Mouse (Mus musculus) CH12.LX (cell line): ENCODE data around the gene Tmem53. TPM values are rescaled to one million over a fixed set of nuclear protein-coding genes. Genes with fewer than 3 reads are reported as not detected.
A peak's percentile ranks its signal among the peaks of the same experiment; 100 is the strongest.

Source experiments
- DNase-seq: peaks from one replicate; pipeline ENCODE4 v3.0.0-alpha.2; 2013; ENCODE audit errors: extremely low read depth
- H3K27ac ChIP-seq: 2 replicates; pipeline ENCODE4 v1.5.1; 2012; ENCODE audit warnings: low read depth, mild to moderate bottlenecking, control low read depth, moderate library complexity; ENCODE audit not compliant: insufficient read depth
- H3K27me3 ChIP-seq: replicated peaks from 2 replicates; pipeline ENCODE3; 2012; ENCODE audit warnings: inconsistent platforms
- H3K36me3 ChIP-seq, 2 experiments: replicated peaks in 1 of 2; 2 replicates each; pipeline versions ENCODE3 to v1.6.1; 2012; ENCODE audit warnings: inconsistent platforms in 1 of 2, low read length in 1 of 2, mild to moderate bottlenecking in 1 of 2, mixed read lengths in 1 of 2, moderate library complexity in 1 of 2; ENCODE audit not compliant: control insufficient read depth in 1 of 2, insufficient read depth in 1 of 2
- H3K4me1 ChIP-seq, 2 experiments: 2 replicates each; pipeline ENCODE4 v1.6.1; 2012; ENCODE audit warnings: inconsistent platforms in 1 of 2, moderate library complexity in 1 of 2; ENCODE audit not compliant: insufficient read depth in 2 of 2, control insufficient read depth in 1 of 2
- H3K4me2 ChIP-seq: 2 replicates; pipeline ENCODE4 v1.6.1; 2012; ENCODE audit warnings: low read depth, mild to moderate bottlenecking, control low read depth; ENCODE audit not compliant: poor library complexity, insufficient read depth, severe bottlenecking
- H3K4me3 ChIP-seq, 3 experiments: fragments of 150-350 bp in 1 of 3; sonication (generic) in 1 of 3; replicated peaks in 1 of 3; 2 replicates each; pipeline versions ENCODE3 to v1.5.1; 2011 to 2012; ENCODE audit warnings: low read depth in 2 of 3, low read length in 2 of 3, mild to moderate bottlenecking in 2 of 3, moderate library complexity in 2 of 3, control low read depth in 1 of 3, improper control_type of control experiment in 1 of 3, inconsistent platforms in 1 of 3, mixed read lengths in 1 of 3; ENCODE audit not compliant: poor library complexity in 1 of 3
- H3K79me2 ChIP-seq: replicated peaks from 2 replicates; pipeline ENCODE4 v1.6.1; 2012; ENCODE audit warnings: mild to moderate bottlenecking, moderate library complexity; ENCODE audit not compliant: control insufficient read depth, poor library complexity, insufficient read depth, severe bottlenecking; ENCODE audit errors: extremely low read depth
- H3K9ac ChIP-seq: 2 replicates; pipeline ENCODE4 v1.6.1; 2012; ENCODE audit warnings: low read depth, mild to moderate bottlenecking, control low read depth, moderate library complexity; ENCODE audit not compliant: insufficient read depth
- H3K9me3 ChIP-seq: replicated peaks from 2 replicates; pipeline ENCODE3; 2012; ENCODE audit warnings: low read length, inconsistent platforms, mixed read lengths
- BHLHE40 ChIP-seq: IDR thresholded peaks from 2 replicates; pipeline ENCODE4 v1.6.1; 2011; ENCODE audit warnings: mild to moderate bottlenecking, low read depth, low read length, improper control_type of control experiment
- CHD1 ChIP-seq: IDR thresholded peaks from 2 replicates; pipeline ENCODE4 v1.6.1; 2012; ENCODE audit warnings: low read depth, low read length, improper control_type of control experiment, inconsistent platforms
- CHD2 ChIP-seq: IDR thresholded peaks from 2 replicates; pipeline ENCODE4 v1.6.1; 2011; ENCODE audit warnings: low read length, improper control_type of control experiment
- CTCF ChIP-seq, 2 experiments: IDR thresholded peaks in 1 of 2; conservative IDR thresholded peaks in 1 of 2; 2 replicates each; pipeline ENCODE4 v1.5.1; 2011 to 2012; ENCODE audit warnings: low read depth in 2 of 2, low read length in 2 of 2, improper control_type of control experiment in 1 of 2, inconsistent platforms in 1 of 2, mild to moderate bottlenecking in 1 of 2, moderate library complexity in 1 of 2
- E2F4 ChIP-seq: IDR thresholded peaks from 2 replicates; pipeline ENCODE4 v1.6.1; 2011; ENCODE audit warnings: low read depth, low read length, improper control_type of control experiment; ENCODE audit not compliant: insufficient replicate concordance
- ELF1 ChIP-seq: IDR thresholded peaks from 2 replicates; pipeline ENCODE4 v1.6.1; 2014; ENCODE audit warnings: low read depth, mild to moderate bottlenecking, inconsistent platforms, low read length, improper control_type of control experiment
- EP300 ChIP-seq: IDR thresholded peaks from 2 replicates; pipeline ENCODE4 v1.6.1; 2011; ENCODE audit warnings: low read length, improper control_type of control experiment
- GABPA ChIP-seq: IDR thresholded peaks from 2 replicates; pipeline ENCODE4 v1.6.1; 2012; ENCODE audit warnings: low read depth, low read length, improper control_type of control experiment, inconsistent platforms; ENCODE audit not compliant: insufficient replicate concordance
- HCFC1 ChIP-seq: IDR thresholded peaks from 2 replicates; pipeline ENCODE4 v1.6.1; 2012; ENCODE audit warnings: low read depth, mild to moderate bottlenecking, inconsistent platforms, low read length, improper control_type of control experiment
- JUND ChIP-seq: conservative IDR thresholded peaks from 2 replicates; pipeline ENCODE4 v1.6.1; 2011; ENCODE audit warnings: low read depth, low read length, improper control_type of control experiment
- MAFK ChIP-seq: IDR thresholded peaks from 2 replicates; pipeline ENCODE4 v1.6.1; 2011; ENCODE audit warnings: low read length, improper control_type of control experiment; ENCODE audit not compliant: insufficient replicate concordance
- MEF2A ChIP-seq: IDR thresholded peaks from 2 replicates; pipeline ENCODE4 v1.6.1; 2014; ENCODE audit warnings: low read depth, mild to moderate bottlenecking, inconsistent platforms, low read length, improper control_type of control experiment, borderline replicate concordance
- MXI1 ChIP-seq: IDR thresholded peaks from 2 replicates; pipeline ENCODE4 v1.6.1; 2011; ENCODE audit warnings: mild to moderate bottlenecking, low read depth, low read length, improper control_type of control experiment
- MYC ChIP-seq: IDR thresholded peaks from 2 replicates; pipeline ENCODE4 v1.6.1; 2011; ENCODE audit warnings: low read depth, mild to moderate bottlenecking, improper control_type of control experiment, low read length
- NELFE ChIP-seq: IDR thresholded peaks from 2 replicates; pipeline ENCODE4 v1.6.1; 2011; ENCODE audit warnings: low read depth, low read length, improper control_type of control experiment
- NRF1 ChIP-seq: IDR thresholded peaks from 2 replicates; pipeline ENCODE4 v1.6.1; 2014; ENCODE audit warnings: low read depth, mild to moderate bottlenecking, inconsistent platforms, low read length, improper control_type of control experiment, moderate library complexity
- PAX5 ChIP-seq: IDR thresholded peaks from 2 replicates; pipeline ENCODE4 v1.6.1; 2012; ENCODE audit warnings: low read length, inconsistent platforms, mixed read lengths
- RAD21 ChIP-seq: IDR thresholded peaks from 2 replicates; pipeline ENCODE4 v1.6.1; 2011; ENCODE audit warnings: low read depth, mild to moderate bottlenecking, low read length, improper control_type of control experiment, moderate library complexity
- RCOR1 ChIP-seq: conservative IDR thresholded peaks from 2 replicates; pipeline ENCODE4 v1.6.1; 2012; ENCODE audit warnings: low read depth, mild to moderate bottlenecking, inconsistent platforms, low read length, improper control_type of control experiment
- SIN3A ChIP-seq: IDR thresholded peaks from 2 replicates; pipeline ENCODE4 v1.6.1; 2012; ENCODE audit warnings: low read length, improper control_type of control experiment, inconsistent platforms
- USF1 ChIP-seq: IDR thresholded peaks from 2 replicates; pipeline ENCODE4 v1.6.1; 2014; ENCODE audit warnings: low read depth, mild to moderate bottlenecking, inconsistent platforms, low read length, improper control_type of control experiment
- ZC3H11A ChIP-seq: IDR thresholded peaks from 2 replicates; pipeline ENCODE4 v1.6.1; 2012; ENCODE audit warnings: low read depth, mild to moderate bottlenecking, inconsistent platforms, low read length, improper control_type of control experiment
- ZKSCAN1 ChIP-seq: IDR thresholded peaks from 2 replicates; pipeline ENCODE4 v1.6.1; 2012; ENCODE audit warnings: low read depth, inconsistent platforms, low read length, improper control_type of control experiment, borderline replicate concordance
- ZMIZ1 ChIP-seq: IDR thresholded peaks from 2 replicates; pipeline ENCODE4 v1.6.1; 2012; ENCODE audit warnings: low read depth, mild to moderate bottlenecking, inconsistent platforms, low read length, improper control_type of control experiment
- ZNF384 ChIP-seq: IDR thresholded peaks from 2 replicates; pipeline ENCODE4 v1.6.1; 2012; ENCODE audit warnings: low read depth, low read length, improper control_type of control experiment, inconsistent platforms
- dilution Hi-C: fragments of 300-500 bp; cut with MboI; formaldehyde crosslinking; loops from 2 replicates; pipeline ENCODE4 v1.14.3; 2020; ENCODE audit warnings: low sequenced_read_pairs; ENCODE audit not compliant: extremely low pct_unique_long_range_greater_than_20kb, extremely low pct_ligation_motif_present
- in situ Hi-C: fragments of 300-500 bp; cut with MboI; formaldehyde crosslinking; loops from 3 replicates; pipeline ENCODE4 v1.14.3; 2019; ENCODE audit warnings: low sequenced_read_pairs, low pct_ligation_motif_present, low pct_unique_long_range_greater_than_20kb, mixed read lengths
- polyA plus RNA-seq: library from polyadenylated mRNA; unstranded; fragments of >175 nt; gene quantifications from 2 replicates; pipeline ENCODE4 v1.2.1, GENCODE M21; 2012; ENCODE audit warnings: low read depth; ENCODE audit not compliant: insufficient read length
- total RNA-seq, 2 experiments: library from RNA; depleted of rRNA; stranded (reverse); fragments of 300-350 nt in 1 of 2; fragments of >200 nt in 1 of 2; gene quantifications; 2 replicates each; pipeline ENCODE4 v1.2.3; 2012 to 2014

Gene Tmem53
- total and polyA plus RNA-seq, 3 experiments, result 1.1 to 1.4 (median 1.2) TPM

GRCm38 (mm10) chr4:117210147-117211074 is 41.3 kb upstream of the Tmem53 start (continued):
- TF ChIP-seq ZKSCAN1 (no peak), CHD1 (no peak), MAFK (0 out of 2 replicates have a peak, but pooled peaks have one; percentile 60), E2F4 (0 out of 2 replicates have a peak, but pooled peaks have one; percentile 29), ZMIZ1 (peak; percentile 100), CHD2 (peak; percentile 52), GABPA (no peak), EP300 (no peak), MXI1 (no peak), USF1 (no peak), NELFE (peak; percentile 95), BHLHE40 (no peak)
- TF ChIP-seq, all 38 proteins: peak for 20

GRCm38 (mm10) chr4:117214250-117214649 is 37.5 kb upstream of the Tmem53 start:
- Histone ChIP-seq H3K9ac (no peak overlapping the region), H3K4me1 (peaks cover 0 to 19% of the 10 kb centered on the region in 2 experiments; a peak in 2 of 4 replicates), H3K36me3 (peaks cover 0 to 11% of the 10 kb centered on the region in 2 experiments), H3K4me2 (no peak overlapping the region), H3K9me3 (no peaks in the 10 kb centered on the region), H3K27me3 (peaks cover 3% of the 10 kb centered on the region), H3K4me3 (no peak overlapping the region), H3K27ac (no peak overlapping the region), H3K79me2 (no peaks in the 10 kb centered on the region)
- in situ Hi-C loops (no loop called here), dilution Hi-C loops (no loop called here)
- DNase-seq, result no peak
- TF ChIP-seq E2F4, result no peak
- TF ChIP-seq BHLHE40, result no peak
- no peak for TF ChIP-seq CHD2
- no peak for TF ChIP-seq ZKSCAN1
- no peak for TF ChIP-seq JUND
- TF ChIP-seq CHD1, result no peak
- no peak for TF ChIP-seq MEF2A
- TF ChIP-seq SIN3A, result no peak
- TF ChIP-seq ELF1, result no peak
- no peak for TF ChIP-seq MYC
- no peak for TF ChIP-seq ZNF384
- no peak for TF ChIP-seq HCFC1
- no peak for TF ChIP-seq PAX5
- no peak for TF ChIP-seq RAD21
- no peak for TF ChIP-seq ZMIZ1
- TF ChIP-seq NRF1, result no peak
- TF ChIP-seq CTCF (conservative IDR thresholded peaks at IDR 0.05 in 1 of 2, IDR thresholded peaks at IDR 0.05 in 1 of 2; ENCODE audit: low read depth in 2 of 2, low read length in 2 of 2), result no peak
- no peak for TF ChIP-seq RCOR1
- no peak for TF ChIP-seq ZC3H11A
- TF ChIP-seq, all 38 proteins: peak for 0
